Mouse (Mus musculus): ENCODE results near the gene Acd.

DNA sequence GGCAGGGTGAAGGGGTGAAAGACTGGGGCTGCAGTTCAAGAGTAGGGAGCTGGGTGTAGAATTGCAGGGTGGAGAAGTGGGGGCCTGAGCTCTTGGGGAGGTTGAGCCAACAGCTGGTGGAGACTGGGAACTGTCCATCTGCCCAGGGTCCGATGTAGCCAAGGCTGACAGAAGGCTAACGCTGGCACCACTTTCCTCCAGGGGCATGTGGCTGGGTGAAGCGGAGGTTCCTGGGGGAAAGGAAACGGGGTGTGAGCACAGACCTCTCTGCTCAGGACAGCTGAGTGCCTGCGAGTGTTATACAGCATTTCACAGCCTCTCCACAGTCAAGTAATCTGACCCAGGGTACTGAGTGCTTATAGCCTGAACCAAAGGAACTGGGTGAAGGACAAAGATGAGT, 2.2 kb downstream of the Acd start:
- TF ChIP-seq CTCF (IDR thresholded peaks at IDR 0.05; ENCODE audit: borderline replicate concordance, insufficient read depth, low read depth, low read length) (no peak), POLR2A (IDR thresholded peaks at IDR 0.05; ENCODE audit: borderline replicate concordance, insufficient read depth, low read length) (no peak)

All from cerebellum, adult 2 months (tissue).